Mouse (Mus musculus): ENCODE data around the gene Pomt2.

Pomt2 gene

GRCm38 (mm10) chr12:87130224-87130623 lies 17.5 kb downstream of the Pomt2 start:
- no peak for DNase-seq (ENCODE audit: low read depth, low spot score)

DNA sequence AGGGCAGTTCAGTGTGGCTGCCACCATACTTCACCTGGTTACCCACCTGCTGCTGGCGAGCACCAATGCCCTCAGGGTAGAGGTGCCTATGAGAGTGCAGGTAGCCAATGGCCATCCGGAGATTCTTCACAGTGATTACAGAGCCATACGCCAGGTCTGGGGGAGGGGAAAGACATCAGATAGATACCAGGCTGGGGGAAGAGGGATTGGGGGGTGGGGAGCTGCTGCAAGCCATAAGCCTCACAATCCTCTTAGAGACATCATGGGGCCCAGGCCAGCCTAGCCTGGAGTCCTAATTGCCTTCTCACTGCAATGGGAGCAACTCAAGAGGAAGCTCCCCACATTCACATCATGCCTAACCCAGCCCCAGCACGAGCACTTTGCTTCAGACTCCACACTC lies 20.5 kb downstream of the Pomt2 start:
- DNase-seq (ENCODE audit: low read depth, low spot score) = no peak

GRCm38 (mm10) chr12:87121918-87122589 lies 25.7 kb downstream of the Pomt2 start:
- DNase-seq (ENCODE audit: low read depth, low spot score) = peak; percentile 25

- no peak for DNase-seq (ENCODE audit: low read depth, low spot score)
Observed at GRCm38 (mm10) chr12:87107357-87107977, 40.3 kb downstream of the Pomt2 start.

DNA sequence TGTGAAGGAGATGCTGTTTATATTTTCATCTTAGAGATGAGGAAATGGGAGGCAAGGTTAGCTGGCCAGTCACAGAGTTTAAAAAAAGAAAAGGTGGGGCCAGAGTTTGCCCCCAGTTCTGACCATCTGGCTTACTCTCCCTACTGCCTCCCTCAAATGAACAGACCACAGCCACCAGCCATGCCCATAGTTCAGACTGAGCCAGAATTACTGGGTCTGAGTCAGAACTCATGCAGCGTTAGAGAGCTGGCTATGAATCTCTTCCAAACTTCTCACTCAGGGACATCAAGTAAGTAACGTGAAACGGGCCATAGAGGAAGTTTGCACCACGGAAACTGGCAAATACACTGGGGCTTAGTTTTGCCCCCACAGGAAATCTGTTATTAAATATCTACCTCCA lies 43.0 kb downstream of the Pomt2 start:
- DNase-seq (ENCODE audit: low read depth, low spot score) = no peak

DNA sequence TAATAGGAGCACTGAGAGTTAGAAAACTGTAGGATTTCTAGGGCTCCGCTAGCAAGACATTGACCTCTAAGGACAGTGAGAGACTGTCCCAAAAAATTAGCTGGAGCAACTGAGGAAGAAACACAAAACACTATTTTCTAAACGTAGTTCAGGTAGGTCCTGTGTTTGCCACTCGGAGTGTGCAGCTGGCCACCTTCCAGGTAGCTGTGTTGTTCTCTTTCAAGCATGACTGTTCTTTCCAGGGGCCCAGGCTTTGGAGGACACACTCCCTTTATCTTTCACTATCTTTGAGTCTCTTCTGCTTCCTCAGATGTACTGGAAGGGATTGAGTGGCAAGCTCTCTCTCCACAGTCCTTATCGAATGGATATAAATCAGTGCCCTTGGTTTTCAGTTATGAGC lies 44.3 kb downstream of the Pomt2 start:
- DNase-seq (ENCODE audit: low read depth, low spot score) = no peak

DNA sequence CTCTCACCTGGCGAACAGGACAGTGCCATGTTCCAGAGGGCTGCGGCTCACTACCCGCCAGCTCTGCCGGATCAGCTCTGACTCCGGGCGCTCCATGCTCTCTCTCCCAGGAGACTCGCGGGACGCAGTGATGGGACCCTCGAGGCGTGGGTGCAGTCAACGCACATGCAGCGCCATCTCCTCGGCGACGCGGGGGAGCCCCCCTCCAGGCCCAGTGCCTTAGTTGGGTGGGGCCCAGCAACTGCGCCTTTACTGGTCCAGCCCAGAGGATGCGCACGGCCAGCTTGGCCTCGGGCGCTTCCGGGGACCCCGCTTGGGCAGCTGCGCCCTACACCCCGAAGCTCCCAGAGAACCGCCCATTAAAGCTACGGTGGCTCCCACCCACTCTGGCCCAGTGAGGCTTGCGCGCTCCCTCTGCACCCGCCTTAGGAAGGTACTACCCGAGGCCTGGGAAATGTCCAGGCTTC lies 45.6 kb downstream of the Pomt2 start, which contains the start of gene Ngb:
Gene Ngb, minus strand, starts transcription at position 375 of the 467 bp plus-strand sequence.
- no peak for DNase-seq (ENCODE audit: low read depth, low spot score)

- DNase-seq (ENCODE audit: low read depth, low spot score) = no peak
Observed at GRCm38 (mm10) chr12:87100331-87100730, 47.4 kb downstream of the Pomt2 start.

- DNase-seq (ENCODE audit: low read depth, low spot score) = no peak
Observed at GRCm38 (mm10) chr12:87093671-87094070, 54.1 kb downstream of the Pomt2 start.

DNA sequence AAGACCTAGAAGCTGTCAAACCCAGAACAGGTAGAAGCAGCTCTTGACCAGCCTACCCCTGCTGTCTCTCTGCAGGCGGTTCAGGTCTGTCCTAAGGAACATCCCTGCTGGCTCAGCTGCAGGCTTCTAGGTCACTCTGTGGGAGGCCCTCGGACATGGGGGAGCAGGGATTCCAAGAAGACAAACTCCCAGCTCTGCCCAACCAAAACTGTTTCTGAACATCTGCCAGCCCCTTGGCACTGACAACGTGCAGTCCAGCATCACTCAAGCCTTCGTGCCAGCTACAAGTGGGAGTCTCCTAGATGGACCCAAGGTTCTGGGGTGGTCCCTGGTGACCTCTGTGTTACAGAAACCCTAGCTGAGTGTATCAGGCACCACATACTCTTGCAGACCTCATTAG lies 54.5 kb downstream of the Pomt2 start:
- no peak for DNase-seq (ENCODE audit: low read depth, low spot score)

- no peak for DNase-seq (ENCODE audit: low read depth, low spot score)
Observed at GRCm38 (mm10) chr12:87091916-87092315, 55.9 kb downstream of the Pomt2 start.

DNA sequence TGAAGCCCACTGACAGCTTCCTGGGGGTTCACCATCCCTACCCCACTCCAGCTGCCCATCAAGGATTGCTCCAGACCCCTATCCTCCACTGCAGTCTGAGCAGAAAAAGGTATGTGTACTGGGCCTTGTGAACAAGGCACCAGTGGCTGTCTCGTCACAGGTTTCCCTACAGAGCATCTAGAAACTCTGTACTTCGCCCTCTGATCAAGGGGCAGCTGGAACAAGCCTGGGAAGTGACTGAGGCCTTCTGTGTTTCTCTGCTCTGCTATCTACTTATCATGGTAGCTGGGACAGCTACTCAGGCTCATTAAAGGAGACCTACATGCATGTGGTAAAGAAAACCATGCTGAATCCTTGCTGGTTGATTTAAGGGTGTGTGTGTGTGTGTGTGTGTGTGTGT lies 58.1 kb downstream of the Pomt2 start:
- no peak for DNase-seq (ENCODE audit: low read depth, low spot score)

- no peak for DNase-seq (ENCODE audit: low read depth, low spot score)
Observed at GRCm38 (mm10) chr12:87089255-87089654, 58.5 kb downstream of the Pomt2 start.

DNA sequence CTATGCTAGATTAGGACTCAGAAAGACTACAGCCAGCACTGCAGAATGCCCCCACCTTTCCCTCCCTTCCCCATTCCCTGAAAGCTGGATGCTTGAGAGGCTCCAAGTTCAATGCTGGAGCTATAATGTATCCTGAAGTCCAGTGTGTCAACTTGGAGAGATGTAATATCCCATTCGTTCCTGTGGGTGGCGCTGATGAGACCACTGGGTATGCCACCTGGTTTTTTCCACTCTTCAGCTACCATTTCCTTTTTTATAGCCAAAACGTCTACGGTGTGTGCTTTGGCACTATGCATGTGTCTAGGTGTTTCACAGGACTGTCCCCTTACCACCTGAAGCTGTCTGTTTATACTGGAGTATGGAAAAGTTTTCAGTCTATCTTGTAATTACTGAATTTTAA lies 59.4 kb downstream of the Pomt2 start:
- DNase-seq (ENCODE audit: low read depth, low spot score) = no peak

DNA sequence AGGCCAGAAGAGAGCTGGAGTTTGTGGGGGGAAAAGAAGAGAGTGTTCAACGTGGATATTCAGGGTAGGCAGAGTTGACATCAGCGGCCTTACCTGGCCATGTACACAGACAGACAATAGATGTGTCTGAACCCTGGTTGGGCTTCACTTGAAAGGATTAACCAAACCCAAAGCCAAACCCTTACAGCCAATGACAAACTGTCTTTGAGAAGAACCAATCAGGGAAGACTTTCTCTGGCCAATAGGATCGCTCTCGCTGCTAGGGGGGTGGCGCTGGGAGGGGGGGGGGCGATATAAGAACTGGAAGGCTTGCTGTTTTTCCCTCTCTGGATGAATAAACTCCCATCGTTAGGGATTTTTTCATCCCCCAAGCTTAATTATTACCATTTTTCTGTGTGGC lies 60.5 kb downstream of the Pomt2 start:
- no peak for DNase-seq (ENCODE audit: low read depth, low spot score)

DNA sequence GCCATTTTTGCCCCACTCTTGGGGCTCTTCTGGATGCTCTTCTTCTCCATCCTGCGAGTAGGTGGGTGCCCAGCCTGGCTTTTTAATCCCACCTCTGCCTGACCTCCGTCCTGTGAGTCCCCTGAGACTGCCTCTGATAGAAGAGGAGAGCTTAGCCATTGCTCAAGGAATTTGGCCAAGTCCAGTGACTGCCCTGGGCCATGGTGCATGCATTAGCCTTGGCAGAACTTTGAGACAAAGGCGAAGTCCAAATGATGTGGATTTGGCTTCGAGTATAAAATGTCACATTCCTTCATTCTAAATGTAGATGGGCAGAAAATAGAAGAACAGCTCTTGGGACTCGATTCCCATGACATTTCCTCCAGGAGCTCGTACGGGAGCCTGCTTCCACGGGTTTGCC lies 65.0 kb downstream of the Pomt2 start:
- DNase-seq (ENCODE audit: low read depth, low spot score) = no peak

DNA sequence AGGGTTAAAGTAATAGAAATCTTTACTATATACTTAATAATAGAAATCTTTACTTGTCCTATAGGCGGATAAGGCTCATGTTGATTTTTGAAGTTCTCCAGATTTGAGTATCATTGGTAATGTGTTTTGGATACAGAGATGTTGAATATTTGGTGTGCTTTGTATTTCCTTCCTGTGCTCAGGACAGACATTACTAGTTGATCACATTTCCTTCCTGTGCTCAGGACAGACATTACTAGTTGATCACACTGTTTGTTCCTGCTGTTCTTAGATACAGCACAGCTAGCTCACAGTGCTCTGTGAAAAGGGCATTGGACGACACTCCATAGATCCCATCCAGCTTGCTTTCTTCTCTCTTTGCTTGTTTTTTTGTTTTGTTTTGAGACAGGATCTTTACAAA lies 71.2 kb downstream of the Pomt2 start:
- DNase-seq (ENCODE audit: low read depth, low spot score) = no peak

- no peak for DNase-seq (ENCODE audit: low read depth, low spot score)
Observed at GRCm38 (mm10) chr12:87070520-87070919, 77.2 kb downstream of the Pomt2 start.

GRCm38 (mm10) chr12:87066429-87066828 lies 81.3 kb downstream of the Pomt2 start:
- no peak for DNase-seq (ENCODE audit: low read depth, low spot score)

DNA sequence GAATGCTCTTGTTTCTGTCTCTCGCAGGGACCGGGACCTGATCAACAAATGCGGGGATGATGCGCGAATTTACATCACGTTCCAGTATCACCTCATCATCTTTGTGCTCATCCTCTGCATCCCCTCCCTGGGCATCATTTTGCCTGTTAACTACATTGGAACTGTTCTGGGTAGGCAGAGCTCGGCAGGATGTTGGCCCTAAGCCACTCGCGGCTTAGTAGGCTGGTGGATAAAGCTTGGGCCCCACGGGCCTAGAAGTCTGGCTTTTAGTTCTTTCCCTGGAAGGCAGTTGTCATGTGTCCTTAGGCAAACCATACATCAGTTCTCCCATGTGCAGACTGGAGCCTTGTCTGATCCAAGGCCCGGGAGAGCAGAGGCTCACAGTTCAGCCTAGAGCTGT lies 82.3 kb downstream of the Pomt2 start:
- DNase-seq (ENCODE audit: low read depth, low spot score) = no peak

- no peak for DNase-seq (ENCODE audit: low read depth, low spot score)
Observed at GRCm38 (mm10) chr12:87057066-87057465, 90.7 kb downstream of the Pomt2 start.

Measured in c-Kit-negative CD71-positive TER-119-positive erythroid progenitor cells, embryonic 14.5 days (primary cell).